Mouse (Mus musculus) brain, embryonic 14.5 days (tissue): ENCODE results near the gene Rnf115. TPM values are rescaled to one million over a fixed set of nuclear protein-coding genes. Genes with fewer than 3 reads are reported as not detected.

Experiments used
- DNase-seq: peaks from one replicate; pipeline ENCODE4 v3.0.0-alpha.2; 2011; ENCODE audit warnings: low read depth
- CTCF ChIP-seq: fragments of 200-500 bp; IDR thresholded peaks from 2 replicates; pipeline ENCODE4 v1.5.1; 2012; ENCODE audit warnings: inconsistent platforms, mild to moderate bottlenecking, moderate library complexity, borderline replicate concordance; ENCODE audit not compliant: insufficient read depth, insufficient read length; ENCODE audit errors: extremely low read depth
- POLR2A ChIP-seq: fragments of 200-500 bp; IDR thresholded peaks from 2 replicates; pipeline ENCODE4 v1.6.1; 2012; ENCODE audit warnings: mild to moderate bottlenecking, inconsistent platforms, borderline replicate concordance; ENCODE audit not compliant: poor library complexity, insufficient read depth, insufficient read length, severe bottlenecking; ENCODE audit errors: extremely low read depth
- polyA plus RNA-seq: library from polyadenylated mRNA; depleted of rRNA; stranded (reverse); fragments of >200 nt; gene quantifications from 2 replicates; pipeline ENCODE4 v1.2.3, GENCODE M21; 2012

The Rnf115 gene
- polyA plus RNA-seq, 1 experiment = 47.5 TPM

GRCm38 (mm10) chr3:96813591-96814244, 86.3 kb downstream of the Rnf115 start:
- DNase-seq = no peak
- TF ChIP-seq POLR2A = no peak
- no peak for TF ChIP-seq CTCF

GRCm38 (mm10) chr3:96814342-96814741, 86.9 kb downstream of the Rnf115 start:
- no peak for DNase-seq
- TF ChIP-seq CTCF (no peak), POLR2A (no peak)

- no peak for TF ChIP-seq POLR2A
- TF ChIP-seq CTCF = no peak
- DNase-seq = no peak
These were observed 92.9 kb downstream of the Rnf115 start for GRCm38 (mm10) chr3:96820116-96820915.

GRCm38 (mm10) chr3:96821581-96821980, 94.1 kb downstream of the Rnf115 start:
- DNase-seq = no peak
- TF ChIP-seq CTCF (no peak), POLR2A (no peak)

GRCm38 (mm10) chr3:96823701-96824100, 96.2 kb downstream of the Rnf115 start:
- no peak for TF ChIP-seq CTCF
- no peak for TF ChIP-seq POLR2A
- no peak for DNase-seq

- no peak for DNase-seq
These were observed 97.2 kb downstream of the Rnf115 start for GRCm38 (mm10) chr3:96824614-96825013.

GRCm38 (mm10) chr3:96825261-96825660, 97.8 kb downstream of the Rnf115 start:
- no peak for DNase-seq
- no peak for TF ChIP-seq CTCF
- TF ChIP-seq POLR2A = no peak

More at GRCm38 (mm10) chr3:96824614-96825013, 97.2 kb downstream of the Rnf115 start:
- TF ChIP-seq POLR2A (no peak), CTCF (no peak)

GRCm38 (mm10) chr3:96828308-96828864, 100.9 kb downstream of the Rnf115 start:
- peak; percentile 82 for DNase-seq
- TF ChIP-seq CTCF (no peak), POLR2A (no peak)

GRCm38 (mm10) chr3:96828984-96829383, 101.5 kb downstream of the Rnf115 start, which contains the start of the genes Pdzk1 and Cd160:
Pdzk1 (plus strand) TSS chr3:96829284.
Cd160 (minus strand) TSS chr3:96829351.
- TF ChIP-seq CTCF (no peak), POLR2A (no peak)
- DNase-seq = no peak

- DNase-seq = no peak
- no peak for TF ChIP-seq CTCF
- no peak for TF ChIP-seq POLR2A
These were observed 102.4 kb downstream of the Rnf115 start for GRCm38 (mm10) chr3:96829856-96830255.

- DNase-seq = no peak
- TF ChIP-seq CTCF = no peak
These were observed 105.5 kb downstream of the Rnf115 start for GRCm38 (mm10) chr3:96832930-96833329.

GRCm38 (mm10) chr3:96834587-96835348, 107.3 kb downstream of the Rnf115 start:
- no peak for TF ChIP-seq CTCF
- no peak for TF ChIP-seq POLR2A
- no peak for DNase-seq
